Mouse (Mus musculus) heart, embryonic 14.5 days (tissue): ENCODE results near the gene Gm49354. TPM values are rescaled to one million over a fixed set of nuclear protein-coding genes. Genes with fewer than 3 reads are reported as not detected.
"Not testable (repeated sequence)": the region's sequence is repeated elsewhere in the genome, so short reads cannot be mapped to it uniquely, and the experiment has no call there.

Experiments used
- ATAC-seq: fragments of 200-750 bp; cut with Nextera tagmentation; 2 replicates; pipeline ENCODE4 v1.8.0; 2017; ENCODE audit warnings: low read depth, moderate TSS enrichment; ENCODE audit not compliant: insufficient number of reproducible peaks, insufficient read depth, low FRiP score
- H3K27ac ChIP-seq, 2 experiments: fragments of 200-500 bp in 1 of 2; fragments of 300-500 bp in 1 of 2; sonication (generic) in 1 of 2; replicated peaks in 1 of 2; 2 replicates each; pipeline ENCODE4 v1.5.1; 2012 to 2014; ENCODE audit warnings: low read depth in 2 of 2, low read length in 2 of 2, control low read depth in 1 of 2, mild to moderate bottlenecking in 1 of 2, mixed read lengths in 1 of 2; ENCODE audit not compliant: control insufficient read depth in 1 of 2, insufficient read depth in 1 of 2
- H3K27me3 ChIP-seq: fragments of 300-500 bp; sonication (generic); 2 replicates; pipeline ENCODE4 v1.6.1; 2014; ENCODE audit warnings: mild to moderate bottlenecking, low read length, control low read depth; ENCODE audit not compliant: control insufficient read depth, insufficient read depth
- H3K36me3 ChIP-seq: fragments of 300-500 bp; sonication (generic); 2 replicates; pipeline ENCODE4 v1.6.1; 2014; ENCODE audit warnings: mild to moderate bottlenecking, control low read depth, low read length, mixed read lengths; ENCODE audit not compliant: control insufficient read depth, insufficient read depth
- H3K4me1 ChIP-seq, 2 experiments: fragments of 200-500 bp in 1 of 2; fragments of 300-500 bp in 1 of 2; sonication (generic) in 1 of 2; 2 replicates each; pipeline ENCODE4 v1.6.1; 2012 to 2014; ENCODE audit warnings: low read length in 2 of 2, control low read depth in 1 of 2, mixed read lengths in 1 of 2; ENCODE audit not compliant: control insufficient read depth in 2 of 2, insufficient read depth in 2 of 2
- H3K4me2 ChIP-seq: fragments of 300-500 bp; sonication (generic); 2 replicates; pipeline ENCODE4 v1.6.1; 2014; ENCODE audit warnings: mild to moderate bottlenecking, low read length
- H3K4me3 ChIP-seq, 2 experiments: fragments of 200-500 bp in 1 of 2; fragments of 300-500 bp in 1 of 2; sonication (generic) in 1 of 2; 2 replicates each; pipeline ENCODE4 v1.5.1; 2012 to 2014; ENCODE audit warnings: low read length in 2 of 2, mild to moderate bottlenecking in 2 of 2, control low read depth in 1 of 2, low read depth in 1 of 2, moderate library complexity in 1 of 2; ENCODE audit not compliant: control insufficient read depth in 1 of 2, insufficient read depth in 1 of 2
- H3K9ac ChIP-seq: fragments of 300-500 bp; sonication (generic); 2 replicates; pipeline ENCODE4 v1.6.1; 2014; ENCODE audit warnings: mild to moderate bottlenecking, low read length
- H3K9me3 ChIP-seq: fragments of 300-500 bp; sonication (generic); 2 replicates; pipeline ENCODE4 v1.6.1; 2016; ENCODE audit warnings: low read length, control low read depth; ENCODE audit not compliant: control insufficient read depth
- WGBS: fragments of 180-500 bp; shearing (Covaris S2); extraction: QIAGEN DNeasy Blood & Tissue Kit; methylation state at CpG from one replicate; pipeline ENCODE4 v1.1.7; 2014; 5-methylcytosine and 5-hydroxymethylcytosine counted together
- polyA plus RNA-seq: library from polyadenylated mRNA; unstranded; fragments of >200 nt; fragmentation: Nextera tagmentation; extraction: Ambion mirVana; gene quantifications from 2 replicates; pipeline ENCODE4 v1.2.1, GENCODE M21; 2014

Gene Gm49354
- polyA plus RNA-seq, 1 experiment from 2014 or later: not detected

- no peaks in the 10 kb centered on the region for H3K36me3 ChIP-seq
- H3K4me2 ChIP-seq: no peak overlapping the region
- WGBS: 67% methylated on average over 10 of the region's 10 CpGs
- no peaks in the 10 kb centered on the region for H3K27me3 ChIP-seq
- H3K4me1 ChIP-seq: peaks cover 0 to 5% of the 10 kb centered on the region in 2 experiments; a peak in 1 of 4 replicates
- H3K4me3 ChIP-seq: no peak overlapping the region
- ATAC-seq: no peak
- H3K9me3 ChIP-seq: no peaks in the 10 kb centered on the region
- H3K27ac ChIP-seq: no peak overlapping the region
- H3K9ac ChIP-seq: no peak overlapping the region
Measured at GRCm38 (mm10) chr13:59741697-59742096, 40.3 kb downstream of the Gm49354 start.

- 60% methylated on average over 11 of the region's 11 CpGs for WGBS
Measured at GRCm38 (mm10) chr13:59741096-59741495, 40.9 kb downstream of the Gm49354 start.

DNA sequence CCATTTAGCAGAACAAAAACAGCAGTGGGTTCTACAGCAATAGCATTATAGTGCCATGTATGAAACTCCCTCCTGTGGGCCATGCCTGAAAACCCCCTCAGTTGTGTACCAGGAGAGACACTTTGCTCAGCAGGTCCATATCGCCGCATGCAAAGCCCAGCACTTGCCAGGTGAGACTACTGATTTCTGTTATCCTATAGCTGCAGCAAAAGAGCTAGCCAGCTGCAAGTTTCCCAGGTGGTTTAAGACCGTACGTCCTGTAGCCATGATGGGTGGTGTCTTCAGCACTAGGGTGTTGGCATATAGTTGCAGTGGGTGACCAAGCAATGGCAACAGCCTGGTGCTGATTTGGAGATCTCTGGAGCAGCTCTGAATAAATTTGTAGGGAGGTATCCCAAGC lies 42.6 kb downstream of the Gm49354 start:
- no peak overlapping the region for H3K4me3 ChIP-seq
- no peaks in the 10 kb centered on the region for H3K27me3 ChIP-seq
- no peak for ATAC-seq
- no peak overlapping the region for H3K9ac ChIP-seq
- H3K36me3 ChIP-seq: no peaks in the 10 kb centered on the region
- H3K9me3 ChIP-seq: no peaks in the 10 kb centered on the region
- WGBS: 82% methylated on average over 4 of the region's 4 CpGs
- no peak overlapping the region for H3K4me2 ChIP-seq
- no peak overlapping the region for H3K27ac ChIP-seq
- H3K4me1 ChIP-seq: peaks cover 0 to 5% of the 10 kb centered on the region in 2 experiments; a peak in 1 of 4 replicates

More at GRCm38 (mm10) chr13:59741096-59741495, 40.9 kb downstream of the Gm49354 start:
- no peak overlapping the region for H3K27ac ChIP-seq
- ATAC-seq: no peak
- H3K4me3 ChIP-seq: no peak overlapping the region
- H3K4me1 ChIP-seq: peaks cover 0 to 5% of the 10 kb centered on the region in 2 experiments; a peak in 1 of 4 replicates
- H3K9me3 ChIP-seq: no peaks in the 10 kb centered on the region
- H3K9ac ChIP-seq: no peak overlapping the region
- no peaks in the 10 kb centered on the region for H3K27me3 ChIP-seq
- no peaks in the 10 kb centered on the region for H3K36me3 ChIP-seq
- no peak overlapping the region for H3K4me2 ChIP-seq

DNA sequence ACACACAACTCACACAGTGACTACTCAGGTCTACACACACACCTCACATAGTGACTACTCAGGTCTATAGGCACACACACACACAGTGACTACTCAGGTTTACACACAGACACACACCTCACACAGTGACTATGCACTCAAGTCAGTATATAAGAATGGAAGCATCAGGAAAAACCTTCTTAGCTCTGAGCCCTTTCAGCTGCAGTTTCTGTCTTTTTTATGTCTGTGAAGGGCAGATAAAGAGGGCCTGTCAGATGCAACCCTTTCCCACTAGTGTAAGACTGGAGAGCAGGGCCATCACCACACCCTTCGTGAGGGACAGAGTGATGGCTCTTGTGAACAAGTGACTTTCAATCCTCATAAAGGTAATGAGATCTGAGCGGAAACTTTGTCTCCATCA lies 43.6 kb downstream of the Gm49354 start:
- Histone ChIP-seq H3K4me2 (no peak overlapping the region), H3K9me3 (no peaks in the 10 kb centered on the region), H3K27ac (no peak overlapping the region), H3K36me3 (no peaks in the 10 kb centered on the region), H3K4me1 (peaks cover 0 to 5% of the 10 kb centered on the region in 2 experiments; a peak in 1 of 4 replicates), H3K9ac (no peak overlapping the region), H3K4me3 (no peak overlapping the region), H3K27me3 (no peaks in the 10 kb centered on the region)
- no peak for ATAC-seq
- WGBS: 88% methylated on average over 2 of the region's 2 CpGs

DNA sequence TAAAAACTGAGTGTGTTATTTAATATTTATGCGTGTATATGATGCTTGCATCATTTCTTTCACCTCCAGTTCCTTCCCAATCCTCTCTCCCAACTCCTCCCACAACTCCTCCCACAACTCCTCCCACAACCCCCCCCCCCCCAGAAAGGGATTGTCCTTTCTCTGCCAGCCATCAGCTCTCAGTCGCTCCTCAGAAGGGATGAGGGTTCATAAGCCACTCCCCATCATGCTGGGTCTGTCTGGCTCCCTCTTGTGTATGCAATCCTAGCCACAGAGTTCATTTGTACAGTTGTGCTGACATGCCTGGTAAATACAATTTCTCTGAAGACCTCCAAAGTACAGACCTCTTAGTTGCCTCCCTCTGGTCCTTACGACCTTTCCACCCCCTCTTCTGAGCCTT lies 46.9 kb downstream of the Gm49354 start:
- no peaks in the 10 kb centered on the region for H3K36me3 ChIP-seq
- no peaks in the 10 kb centered on the region for H3K9me3 ChIP-seq
- WGBS: 23% methylated on average over 3 of the region's 3 CpGs
- H3K27ac ChIP-seq: no peak overlapping the region
- no peak overlapping the region for H3K4me2 ChIP-seq
- H3K4me1 ChIP-seq: no peaks in the 10 kb centered on the region
- no peaks in the 10 kb centered on the region for H3K27me3 ChIP-seq
- H3K9ac ChIP-seq: no peak overlapping the region
- no peak for ATAC-seq
- H3K4me3 ChIP-seq: no peak overlapping the region

DNA sequence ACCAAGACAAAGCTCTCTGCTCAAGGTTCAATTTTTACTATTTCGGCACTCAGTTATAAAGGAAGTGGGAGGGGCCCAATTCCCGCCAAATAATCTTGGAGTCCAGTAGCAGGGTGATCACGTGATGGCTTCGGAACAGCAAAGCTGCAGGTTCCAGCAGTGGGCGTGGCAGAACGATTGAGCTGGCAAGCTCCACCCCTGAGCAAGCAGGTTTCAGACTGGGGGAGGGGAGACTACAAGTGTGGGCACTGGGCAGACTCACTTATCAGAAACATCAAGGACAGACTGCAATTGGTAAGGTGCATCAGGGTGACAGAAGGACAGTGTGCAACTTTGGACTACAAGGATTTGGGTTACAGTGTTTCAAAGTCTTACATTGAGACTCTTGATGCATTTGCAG lies 47.7 kb downstream of the Gm49354 start:
- not testable (repeated sequence) for H3K27me3 ChIP-seq, H3K4me3 ChIP-seq, H3K27ac ChIP-seq, H3K9ac ChIP-seq, H3K4me1 ChIP-seq, H3K4me2 ChIP-seq, H3K36me3 ChIP-seq, H3K9me3 ChIP-seq, ATAC-seq
- WGBS: 38% methylated on average over 6 of the region's 6 CpGs

DNA sequence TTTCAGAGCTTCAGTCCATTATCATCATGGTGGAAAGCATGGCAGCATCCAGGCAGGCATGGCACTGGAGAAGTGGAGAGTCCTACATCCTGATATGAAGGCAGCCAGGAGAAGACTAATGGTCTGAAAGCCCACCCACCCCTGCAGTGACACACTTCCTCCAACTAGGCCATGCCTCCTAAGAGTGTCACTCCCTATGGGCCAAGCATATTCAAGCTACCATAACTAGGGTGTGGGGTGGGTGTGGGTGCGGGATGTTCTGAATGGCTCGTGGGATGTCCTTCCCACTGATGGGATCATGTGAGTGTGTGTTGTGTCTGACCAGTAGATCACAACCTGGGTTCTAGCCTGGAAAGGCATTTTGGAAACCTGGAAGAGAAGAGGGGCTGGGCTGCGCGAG lies 48.1 kb downstream of the Gm49354 start:
- Histone ChIP-seq H3K4me1 (no peaks in the 10 kb centered on the region), H3K4me3 (no peak overlapping the region), H3K27me3 (no peaks in the 10 kb centered on the region), H3K27ac (no peak overlapping the region), H3K36me3 (no peaks in the 10 kb centered on the region), H3K9me3 (no peaks in the 10 kb centered on the region), H3K9ac (no peak overlapping the region), H3K4me2 (no peak overlapping the region)
- no peak for ATAC-seq
- 75% methylated on average over 2 of the region's 4 CpGs for WGBS

DNA sequence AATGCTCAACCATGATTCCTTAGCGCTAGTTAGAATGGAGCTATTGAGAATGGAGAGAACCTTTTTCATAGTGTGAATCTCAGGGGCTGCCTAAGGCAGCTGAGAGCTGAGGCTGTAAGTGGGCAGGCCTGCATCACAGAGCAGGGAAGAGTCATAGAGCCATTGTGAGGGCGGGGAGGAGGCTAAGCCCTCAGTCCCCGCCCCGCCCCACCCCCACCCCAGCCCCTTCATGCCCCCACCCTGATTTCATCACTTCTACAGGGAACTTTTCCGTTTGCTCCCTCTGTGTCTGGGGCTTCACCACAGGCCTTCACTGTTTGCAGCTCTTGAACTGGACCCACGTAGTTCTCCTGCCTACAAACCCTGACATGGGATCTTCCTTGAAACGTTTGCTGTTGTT lies 50.4 kb downstream of the Gm49354 start, which contains the start of gene Spata31d1d:
Gene Spata31d1d (minus strand): TSS at position 101 of the 400 bp plus-strand sequence.
- peaks cover 0 to 3% of the 10 kb centered on the region in 2 experiments; a peak in 1 of 4 replicates for H3K4me1 ChIP-seq
- no peak within 1 kb of the TSS for H3K4me2 ChIP-seq
- no peaks in the 10 kb centered on the region for H3K36me3 ChIP-seq
- H3K27ac ChIP-seq: no peak within 1 kb of the TSS
- H3K9me3 ChIP-seq: no peaks in the 10 kb centered on the region
- no peak within 1 kb of the TSS for H3K4me3 ChIP-seq
- no peaks in the 10 kb centered on the region; the same call in 1 of the 2 replicates for H3K27me3 ChIP-seq
- no peak for ATAC-seq
- no peak within 1 kb of the TSS for H3K9ac ChIP-seq
- 28% methylated on average over 7 of the region's 7 CpGs for WGBS
